Mouse (Mus musculus): ENCODE results near the gene Snx29. TPM values are rescaled to one million over a fixed set of nuclear protein-coding genes. Genes with fewer than 3 reads are reported as not detected.

Gene Snx29
- polyA plus RNA-seq, 1 experiment: 4.9 TPM

- TF ChIP-seq CTCF (IDR thresholded peaks at IDR 0.05; ENCODE audit: borderline replicate concordance, insufficient read depth, low read length): no peak
- Histone ChIP-seq H3K4me3 (ENCODE audit: insufficient read depth, low read length) (no peak overlapping the region), H3K4me1 (ENCODE audit: control insufficient read depth, insufficient read depth, low read length) (peaks cover 9% of the 10 kb centered on the region), H3K27ac (ENCODE audit: insufficient read depth, low read length) (no peak overlapping the region)
These were observed 456.2 kb downstream of the Snx29 start for GRCm38 (mm10) chr16:11778715-11779460.

GRCm38 (mm10) chr16:11782082-11782481 is 459.4 kb downstream of the Snx29 start:
- Histone ChIP-seq H3K4me3 (ENCODE audit: insufficient read depth, low read length) (no peak overlapping the region), H3K27ac (ENCODE audit: insufficient read depth, low read length) (no peak overlapping the region), H3K4me1 (ENCODE audit: control insufficient read depth, insufficient read depth, low read length) (peaks cover 9% of the 10 kb centered on the region)
- TF ChIP-seq POLR2A (IDR thresholded peaks at IDR 0.05; ENCODE audit: low read depth, low read length) (no peak), CTCF (IDR thresholded peaks at IDR 0.05; ENCODE audit: borderline replicate concordance, insufficient read depth, low read length) (no peak)

GRCm38 (mm10) chr16:11783337-11783736 is 460.6 kb downstream of the Snx29 start:
- peaks cover 4% of the 10 kb centered on the region for H3K4me1 ChIP-seq (ENCODE audit: control insufficient read depth, insufficient read depth, low read length)
- H3K27ac ChIP-seq (ENCODE audit: insufficient read depth, low read length): no peak overlapping the region
- no peak for TF ChIP-seq POLR2A (IDR thresholded peaks at IDR 0.05; ENCODE audit: low read depth, low read length)
- no peak for TF ChIP-seq CTCF (IDR thresholded peaks at IDR 0.05; ENCODE audit: borderline replicate concordance, insufficient read depth, low read length)
- H3K4me3 ChIP-seq (ENCODE audit: insufficient read depth, low read length): no peak overlapping the region

GRCm38 (mm10) chr16:11784354-11784753 is 461.6 kb downstream of the Snx29 start:
- Histone ChIP-seq H3K4me1 (ENCODE audit: control insufficient read depth, insufficient read depth, low read length) (no peaks in the 10 kb centered on the region; the same call in 1 of the 2 replicates), H3K4me3 (ENCODE audit: insufficient read depth, low read length) (no peak overlapping the region), H3K27ac (ENCODE audit: insufficient read depth, low read length) (no peak overlapping the region)
- TF ChIP-seq POLR2A (IDR thresholded peaks at IDR 0.05; ENCODE audit: low read depth, low read length) (no peak), CTCF (IDR thresholded peaks at IDR 0.05; ENCODE audit: borderline replicate concordance, insufficient read depth, low read length) (no peak)

- Histone ChIP-seq H3K27ac (ENCODE audit: insufficient read depth, low read length) (no peak overlapping the region), H3K4me3 (ENCODE audit: insufficient read depth, low read length) (no peak overlapping the region), H3K4me1 (ENCODE audit: control insufficient read depth, insufficient read depth, low read length) (no peaks in the 10 kb centered on the region; the same call in 1 of the 2 replicates)
- no peak for TF ChIP-seq POLR2A (IDR thresholded peaks at IDR 0.05; ENCODE audit: low read depth, low read length)
- TF ChIP-seq CTCF (IDR thresholded peaks at IDR 0.05; ENCODE audit: borderline replicate concordance, insufficient read depth, low read length): no peak
These were observed 463.1 kb downstream of the Snx29 start for GRCm38 (mm10) chr16:11785806-11786205.

- no peak overlapping the region for H3K27ac ChIP-seq (ENCODE audit: insufficient read depth, low read length)
- TF ChIP-seq CTCF (IDR thresholded peaks at IDR 0.05; ENCODE audit: borderline replicate concordance, insufficient read depth, low read length) (no peak), POLR2A (IDR thresholded peaks at IDR 0.05; ENCODE audit: low read depth, low read length) (no peak)
- H3K4me1 ChIP-seq (ENCODE audit: control insufficient read depth, insufficient read depth, low read length): no peaks in the 10 kb centered on the region
- H3K4me3 ChIP-seq (ENCODE audit: insufficient read depth, low read length): no peak overlapping the region
These were observed 467.8 kb downstream of the Snx29 start for GRCm38 (mm10) chr16:11790476-11790875.

GRCm38 (mm10) chr16:11793391-11793790 is 470.7 kb downstream of the Snx29 start:
- Histone ChIP-seq H3K4me1 (ENCODE audit: control insufficient read depth, insufficient read depth, low read length) (no peaks in the 10 kb centered on the region), H3K27ac (ENCODE audit: insufficient read depth, low read length) (no peak overlapping the region), H3K4me3 (ENCODE audit: insufficient read depth, low read length) (no peak overlapping the region)
- no peak for TF ChIP-seq POLR2A (IDR thresholded peaks at IDR 0.05; ENCODE audit: low read depth, low read length)

- no peak overlapping the region for H3K4me3 ChIP-seq (ENCODE audit: insufficient read depth, low read length)
- H3K4me1 ChIP-seq (ENCODE audit: control insufficient read depth, insufficient read depth, low read length): no peaks in the 10 kb centered on the region
- no peak overlapping the region for H3K27ac ChIP-seq (ENCODE audit: insufficient read depth, low read length)
- no peak for TF ChIP-seq POLR2A (IDR thresholded peaks at IDR 0.05; ENCODE audit: low read depth, low read length)
- no peak for TF ChIP-seq CTCF (IDR thresholded peaks at IDR 0.05; ENCODE audit: borderline replicate concordance, insufficient read depth, low read length)
These were observed 471.9 kb downstream of the Snx29 start for GRCm38 (mm10) chr16:11794628-11795027.

GRCm38 (mm10) chr16:11795758-11796460 is 473.2 kb downstream of the Snx29 start:
- H3K4me3 ChIP-seq (ENCODE audit: insufficient read depth, low read length): no peak overlapping the region
- no peak for TF ChIP-seq CTCF (IDR thresholded peaks at IDR 0.05; ENCODE audit: borderline replicate concordance, insufficient read depth, low read length)
- H3K27ac ChIP-seq (ENCODE audit: insufficient read depth, low read length): no peak overlapping the region
- no peaks in the 10 kb centered on the region for H3K4me1 ChIP-seq (ENCODE audit: control insufficient read depth, insufficient read depth, low read length)

GRCm38 (mm10) chr16:11801960-11802539 is 479.3 kb downstream of the Snx29 start:
- TF ChIP-seq POLR2A (IDR thresholded peaks at IDR 0.05; ENCODE audit: low read depth, low read length) (no peak), CTCF (IDR thresholded peaks at IDR 0.05; ENCODE audit: borderline replicate concordance, insufficient read depth, low read length) (no peak)
- H3K4me3 ChIP-seq (ENCODE audit: insufficient read depth, low read length): no peak overlapping the region
- no peaks in the 10 kb centered on the region for H3K4me1 ChIP-seq (ENCODE audit: control insufficient read depth, insufficient read depth, low read length)
- no peak overlapping the region for H3K27ac ChIP-seq (ENCODE audit: insufficient read depth, low read length)

Other genes with a start within 250 kb of the Snx29 start
- 26.6 and 27.1 TPM in 2 replicates for gene Txndc11, start 188.3 kb upstream of the Snx29 start, polyA plus RNA-seq (2011; ENCODE audit: insufficient read length, low read depth, missing spikeins)
- gene Zc3h7a, start 146.5 kb upstream of the Snx29 start, polyA plus RNA-seq (2011; ENCODE audit: insufficient read length, low read depth, missing spikeins): 147 and 159 TPM in 2 replicates
- 190 and 238 TPM in 2 replicates for gene Rsl1d1, start 119.6 kb upstream of the Snx29 start, polyA plus RNA-seq (2011; ENCODE audit: insufficient read length, low read depth, missing spikeins)
- 241 and 246 TPM in 2 replicates for gene Gspt1, start 68.6 kb upstream of the Snx29 start, polyA plus RNA-seq (2011; ENCODE audit: insufficient read length, low read depth, missing spikeins)
- not detected in 2 replicates for gene Tnfrsf17, start 9.1 kb upstream of the Snx29 start, polyA plus RNA-seq (2011; ENCODE audit: insufficient read length, low read depth, missing spikeins)

Measured in embryonic fibroblast, embryonic 13.5 days (primary cell).